Mouse (Mus musculus) limb, embryonic 12.5 days (tissue): ENCODE measurements at regions not wholly inside any gene's neighbourhood (a gene's known extent, or its start where the extent isn't known, plus 50 kb on each side); places are given as distances from the start of the nearest gene placed in this dataset.

Experiments
- ATAC-seq: fragments of 200-750 bp; cut with Nextera tagmentation; 2 replicates; pipeline ENCODE4 v1.8.0; 2017; ENCODE audit warnings: low read depth, moderate TSS enrichment; ENCODE audit not compliant: insufficient number of reproducible peaks, insufficient read depth, low FRiP score, low TSS enrichment
- H3K27ac ChIP-seq: fragments of 300-500 bp; sonication (generic); 2 replicates; pipeline ENCODE4 v1.5.1; 2016; ENCODE audit warnings: mild to moderate bottlenecking, moderate library complexity
- H3K27me3 ChIP-seq: fragments of 300-500 bp; sonication (generic); 2 replicates; pipeline ENCODE4 v1.6.1; 2016; ENCODE audit warnings: mild to moderate bottlenecking, moderate library complexity
- H3K36me3 ChIP-seq: fragments of 300-500 bp; sonication (generic); 2 replicates; pipeline ENCODE4 v1.6.1; 2016; ENCODE audit warnings: mild to moderate bottlenecking, moderate library complexity
- H3K4me1 ChIP-seq: fragments of 300-500 bp; sonication (generic); replicated peaks from 2 replicates; pipeline ENCODE4 v1.6.1; 2016
- H3K4me2 ChIP-seq: fragments of 300-500 bp; sonication (generic); 2 replicates; pipeline ENCODE4 v1.6.1; 2016; ENCODE audit warnings: mild to moderate bottlenecking, moderate library complexity
- H3K4me3 ChIP-seq: fragments of 300-500 bp; sonication (generic); replicated peaks from 2 replicates; pipeline ENCODE4 v1.5.1; 2016; ENCODE audit warnings: mild to moderate bottlenecking
- H3K9ac ChIP-seq: fragments of 300-500 bp; sonication (generic); replicated peaks from 2 replicates; pipeline ENCODE4 v1.6.1; 2016; ENCODE audit warnings: mild to moderate bottlenecking, moderate library complexity
- H3K9me3 ChIP-seq: fragments of 300-500 bp; sonication (generic); 2 replicates; pipeline ENCODE4 v1.6.1; 2016; ENCODE audit warnings: mild to moderate bottlenecking, moderate library complexity
- WGBS: fragments of 180-500 bp; shearing (Covaris S2); methylation state at CpG from one replicate; pipeline ENCODE4 v1.1.7; 2016; 5-methylcytosine and 5-hydroxymethylcytosine counted together

DNA sequence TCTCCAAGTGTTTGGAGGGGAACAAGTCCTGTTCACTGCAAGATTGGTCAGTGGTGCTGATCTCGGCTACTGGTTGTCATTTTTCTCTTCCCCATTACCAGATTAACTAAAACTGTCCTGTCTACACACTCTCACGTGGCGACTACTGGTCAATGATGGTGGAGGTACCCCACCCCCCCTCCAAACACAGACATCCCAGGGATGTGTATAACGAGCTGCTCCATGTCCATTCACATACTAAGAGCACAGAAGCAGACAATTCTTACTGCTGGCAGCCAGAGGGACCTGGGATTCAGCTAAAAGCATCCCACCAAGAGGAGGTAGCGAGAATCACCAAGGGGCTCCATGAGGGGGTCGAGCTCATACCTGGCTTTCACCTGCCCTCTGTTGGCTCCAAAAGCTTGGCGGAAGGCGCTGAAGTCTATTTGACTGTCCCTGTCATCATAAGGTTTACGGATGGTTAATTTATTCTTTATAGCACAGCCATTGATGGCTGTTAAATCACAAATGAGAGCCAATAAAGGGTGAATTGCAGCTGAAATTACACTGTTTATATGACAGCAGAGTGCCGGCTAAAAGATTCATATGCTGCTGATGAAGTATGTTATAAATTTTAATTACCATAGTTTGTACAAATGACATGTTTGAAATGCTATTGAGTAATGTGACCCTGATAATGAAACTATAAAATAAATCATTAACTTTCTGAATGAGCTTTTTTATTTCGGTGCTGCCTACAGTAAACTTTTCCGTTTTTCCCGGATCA, 320.6 kb upstream of the Zfp703 start:
- no peak overlapping the region for H3K27ac ChIP-seq
- H3K9me3 ChIP-seq = no peaks in the 10 kb centered on the region
- no peak overlapping the region for H3K4me3 ChIP-seq
- 23% methylated on average over 13 of the region's 13 CpGs for WGBS
- peaks cover 75% of the 10 kb centered on the region for H3K27me3 ChIP-seq
- no peak overlapping the region for H3K9ac ChIP-seq
- H3K4me2 ChIP-seq = no peak overlapping the region
- ATAC-seq = no peak
- no peaks in the 10 kb centered on the region for H3K36me3 ChIP-seq
- peaks cover 22% of the 10 kb centered on the region for H3K4me1 ChIP-seq

DNA sequence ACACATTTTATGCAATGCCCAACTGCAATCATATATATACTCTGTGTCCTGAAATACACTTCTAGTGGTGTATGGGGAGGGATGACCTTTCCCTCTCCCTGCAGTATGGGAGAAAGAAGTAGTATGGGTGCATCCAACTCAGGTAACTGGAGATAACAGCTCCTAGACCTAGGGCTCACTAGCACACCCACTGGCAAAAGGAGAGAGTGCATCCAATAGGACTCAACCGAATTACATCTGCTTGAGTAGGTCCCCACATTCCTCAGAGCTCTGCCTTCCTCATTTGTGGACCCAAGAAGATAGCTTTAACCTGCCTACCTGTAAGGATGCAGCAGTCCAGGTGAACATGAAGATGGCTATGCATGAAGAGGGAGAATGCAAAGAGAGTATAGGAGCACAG, 317.7 kb upstream of the Zfp703 start:
- Histone ChIP-seq H3K36me3 (no peaks in the 10 kb centered on the region), H3K27me3 (peaks cover 73% of the 10 kb centered on the region), H3K4me2 (no peak overlapping the region), H3K9ac (no peak overlapping the region), H3K4me3 (no peak overlapping the region), H3K9me3 (no peaks in the 10 kb centered on the region), H3K27ac (no peak overlapping the region), H3K4me1 (peaks cover 24% of the 10 kb centered on the region)
- ATAC-seq = no peak
- WGBS = 39% methylated on average over 1 of the region's 1 CpGs

DNA sequence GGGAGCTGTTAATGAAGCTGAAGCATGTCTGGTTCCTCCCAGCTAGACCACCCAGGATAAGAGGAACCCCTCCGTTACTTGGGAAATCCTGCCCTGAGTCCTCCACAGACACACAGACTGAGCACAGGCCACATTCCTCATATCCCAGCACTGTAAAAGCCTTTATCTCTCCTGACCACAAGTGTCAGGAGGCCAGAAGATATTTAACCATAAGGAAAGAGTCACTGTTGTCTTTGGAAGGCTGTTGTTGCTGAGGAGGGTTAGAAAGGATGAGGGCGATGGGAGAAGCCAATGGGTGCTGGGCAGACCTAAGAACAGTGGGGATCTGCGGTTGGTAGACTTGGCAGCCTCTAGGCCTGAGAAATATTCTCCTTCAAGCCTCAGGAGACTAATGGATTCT, 307.6 kb upstream of the Zfp703 start:
- Histone ChIP-seq H3K9me3 (no peaks in the 10 kb centered on the region), H3K4me2 (no peak overlapping the region), H3K27me3 (peaks cover 65% of the 10 kb centered on the region), H3K27ac (no peak overlapping the region), H3K4me1 (peaks cover 41% of the 10 kb centered on the region), H3K4me3 (no peak overlapping the region), H3K9ac (no peak overlapping the region), H3K36me3 (no peaks in the 10 kb centered on the region)
- WGBS = 79% methylated on average over 3 of the region's 3 CpGs
- no peak for ATAC-seq

DNA sequence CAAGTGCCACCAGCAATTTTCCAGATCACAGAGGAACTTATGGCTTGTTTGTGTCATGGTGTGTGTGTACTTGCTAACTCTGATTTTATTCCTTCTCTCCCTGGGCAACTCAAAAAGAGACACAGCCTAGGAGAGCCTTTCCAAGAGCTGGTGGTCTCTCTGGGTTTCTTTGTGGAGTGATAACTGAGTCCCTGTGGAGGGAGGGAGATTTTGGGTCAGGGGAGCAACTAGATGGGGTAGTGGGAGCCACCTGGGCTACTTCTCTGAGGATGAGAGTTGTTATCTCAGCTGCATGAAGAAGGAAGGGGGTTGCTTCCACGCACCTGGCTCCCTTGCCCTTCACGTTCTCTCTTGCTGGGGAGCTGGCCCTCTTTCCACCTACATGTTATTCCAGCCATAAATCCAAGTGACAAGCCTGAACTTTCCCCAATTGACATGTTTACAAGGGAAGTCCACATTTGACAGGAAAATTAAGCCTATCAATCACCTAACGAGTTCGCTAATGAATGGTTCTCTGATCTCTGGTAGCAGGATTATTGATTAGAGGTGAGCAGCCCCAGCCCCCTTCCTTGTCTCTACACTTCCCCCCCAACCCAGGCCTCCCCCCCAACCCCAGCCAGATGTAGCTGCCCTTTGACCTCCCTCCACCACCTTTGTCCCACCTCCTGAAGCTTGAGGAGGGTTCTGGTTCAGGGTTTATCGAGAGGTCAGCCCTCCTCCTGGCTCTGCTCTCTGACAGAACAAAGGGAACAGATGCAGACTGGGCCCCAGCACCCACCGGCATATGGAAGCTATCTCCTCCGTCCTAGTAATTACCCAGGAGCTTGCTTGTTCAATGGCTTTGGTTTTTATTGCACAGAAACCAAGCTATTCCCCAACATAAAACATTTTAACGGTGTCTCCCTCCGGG, 304.4 kb upstream of the Zfp703 start:
- WGBS = 2% methylated on average over 9 of the region's 9 CpGs
- H3K9me3 ChIP-seq = no peaks in the 10 kb centered on the region
- peaks cover 69% of the 10 kb centered on the region for H3K27me3 ChIP-seq
- H3K9ac ChIP-seq = no peak overlapping the region
- H3K4me1 ChIP-seq = peaks cover 39% of the 10 kb centered on the region
- peak; percentile 80 for ATAC-seq
- peak overlapping the region; percentile 56; the same call in 1 of the 2 replicates for H3K27ac ChIP-seq
- no peaks in the 10 kb centered on the region for H3K36me3 ChIP-seq
- peak overlapping the region; percentile 22; the same call in 1 of the 2 replicates for H3K4me2 ChIP-seq
- H3K4me3 ChIP-seq = no peak overlapping the region

DNA sequence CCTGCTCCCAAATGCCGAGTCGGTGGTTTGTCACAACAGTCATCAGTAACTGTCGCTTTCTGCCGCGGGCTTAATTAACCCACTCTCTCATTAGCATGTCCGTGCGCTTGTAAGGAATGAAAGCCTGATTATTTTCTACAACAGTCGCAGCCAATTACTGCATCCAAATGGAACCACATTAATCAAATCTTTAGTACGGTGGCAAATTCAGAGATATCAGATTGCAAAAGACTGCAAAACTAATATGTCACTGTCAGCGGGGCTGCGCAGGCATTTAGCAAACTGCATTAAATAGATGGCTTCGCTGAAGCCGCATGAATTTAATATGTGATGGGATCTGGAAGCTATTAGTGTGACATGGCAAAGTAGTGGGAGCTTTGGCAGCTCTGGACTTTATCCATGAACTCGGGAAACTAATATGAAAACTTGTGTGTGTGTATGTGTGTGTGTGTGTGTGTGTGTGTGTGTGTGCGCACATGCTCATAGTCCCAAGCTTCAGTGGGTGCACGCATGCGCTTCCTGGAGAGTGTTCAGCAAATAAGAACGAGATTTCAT, 299.5 kb upstream of the Zfp703 start:
- no peak for ATAC-seq
- H3K27ac ChIP-seq = no peak overlapping the region
- no peak overlapping the region for H3K4me3 ChIP-seq
- peak overlapping the region; percentile 49 for H3K4me2 ChIP-seq
- no peaks in the 10 kb centered on the region for H3K36me3 ChIP-seq
- no peak overlapping the region for H3K9ac ChIP-seq
- H3K27me3 ChIP-seq = peaks cover 79% of the 10 kb centered on the region
- WGBS = 17% methylated on average over 18 of the region's 18 CpGs
- H3K4me1 ChIP-seq = peaks cover 34% of the 10 kb centered on the region
- no peaks in the 10 kb centered on the region for H3K9me3 ChIP-seq

DNA sequence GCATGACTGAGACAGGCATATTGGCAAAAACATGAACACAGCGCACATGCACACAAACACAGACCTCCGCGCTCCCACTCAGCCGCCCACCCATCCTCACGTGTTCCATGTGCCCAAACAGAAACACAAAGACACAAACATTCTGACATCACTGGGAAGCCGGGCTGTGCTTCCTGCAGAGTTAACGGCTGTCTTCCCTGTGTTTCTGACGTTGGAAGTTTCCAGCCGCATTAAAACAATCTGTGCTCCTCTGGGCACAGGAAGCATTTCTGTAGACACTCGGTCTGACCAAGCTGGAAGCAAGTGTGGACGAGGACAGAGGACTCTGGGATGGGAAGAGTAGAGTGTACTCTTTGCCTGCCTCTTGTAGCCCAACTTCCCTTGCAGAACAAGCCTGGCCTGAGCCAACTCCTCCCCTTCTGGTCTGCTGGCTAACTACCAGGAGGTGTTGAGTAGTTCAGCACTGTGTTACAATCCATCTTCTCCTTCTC, 296.2 kb upstream of the Zfp703 start:
- WGBS = 57% methylated on average over 11 of the region's 11 CpGs
- H3K27ac ChIP-seq = no peak overlapping the region

DNA sequence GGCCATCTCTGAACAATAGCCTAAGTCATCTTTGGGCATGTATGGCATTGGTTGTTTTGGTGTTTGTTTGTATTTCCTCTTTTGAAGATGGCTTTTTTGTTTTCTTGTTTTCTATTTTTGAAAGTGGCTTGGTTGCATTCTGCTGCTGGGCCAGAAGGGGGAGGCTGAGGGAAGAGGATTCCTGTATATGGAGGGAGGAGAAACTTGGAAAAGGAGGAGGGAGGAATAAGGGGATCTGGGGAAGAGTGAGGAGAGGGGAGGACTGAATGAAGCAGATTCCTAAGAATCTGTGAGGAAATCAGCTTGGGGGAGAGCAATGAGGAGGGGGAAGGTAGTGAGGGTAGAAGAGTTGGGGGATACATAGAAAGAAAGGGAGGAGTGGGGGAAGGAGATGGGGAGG, 290.0 kb upstream of the Zfp703 start:
- Histone ChIP-seq H3K4me1 (peaks cover 19% of the 10 kb centered on the region), H3K9ac (no peak overlapping the region), H3K9me3 (no peaks in the 10 kb centered on the region), H3K27ac (no peak overlapping the region), H3K36me3 (no peaks in the 10 kb centered on the region), H3K4me3 (no peak overlapping the region), H3K27me3 (peaks cover 43% of the 10 kb centered on the region), H3K4me2 (no peak overlapping the region)
- ATAC-seq = no peak

More for the DNA sequence above, 296.2 kb upstream of the Zfp703 start:
- peaks cover 14% of the 10 kb centered on the region for H3K4me1 ChIP-seq
- no peak for ATAC-seq
- H3K36me3 ChIP-seq = no peaks in the 10 kb centered on the region
- no peak overlapping the region for H3K9ac ChIP-seq
- no peaks in the 10 kb centered on the region for H3K9me3 ChIP-seq
- peaks cover 79% of the 10 kb centered on the region for H3K27me3 ChIP-seq
- no peak overlapping the region for H3K4me3 ChIP-seq
- H3K4me2 ChIP-seq = no peak overlapping the region

DNA sequence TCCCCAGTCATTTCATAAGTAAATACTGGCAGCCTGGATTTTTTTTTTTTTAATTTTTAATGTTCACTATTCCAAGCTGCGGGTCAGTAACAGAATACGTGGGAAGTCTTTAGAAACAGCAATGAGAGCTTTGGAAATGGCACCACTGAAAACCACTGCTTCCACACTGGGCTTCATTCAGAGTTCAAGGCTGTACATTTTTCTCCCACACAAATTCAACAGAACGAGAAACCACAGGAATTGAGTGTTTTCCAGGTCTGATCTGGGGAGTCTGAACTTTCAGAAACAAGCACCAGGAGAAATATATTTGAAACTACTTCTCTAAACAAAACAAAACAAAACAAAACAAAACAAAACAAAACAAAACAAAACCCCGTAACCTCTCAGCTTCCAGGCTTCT, 289.1 kb upstream of the Zfp703 start:
- no peak overlapping the region for H3K27ac ChIP-seq
- H3K4me3 ChIP-seq = no peak overlapping the region
- H3K36me3 ChIP-seq = no peaks in the 10 kb centered on the region
- ATAC-seq = no peak
- H3K4me2 ChIP-seq = no peak overlapping the region
- WGBS = 69% methylated on average over 4 of the region's 4 CpGs
- H3K9me3 ChIP-seq = no peaks in the 10 kb centered on the region
- H3K27me3 ChIP-seq = peaks cover 37% of the 10 kb centered on the region
- H3K9ac ChIP-seq = no peak overlapping the region
- peaks cover 19% of the 10 kb centered on the region for H3K4me1 ChIP-seq

DNA sequence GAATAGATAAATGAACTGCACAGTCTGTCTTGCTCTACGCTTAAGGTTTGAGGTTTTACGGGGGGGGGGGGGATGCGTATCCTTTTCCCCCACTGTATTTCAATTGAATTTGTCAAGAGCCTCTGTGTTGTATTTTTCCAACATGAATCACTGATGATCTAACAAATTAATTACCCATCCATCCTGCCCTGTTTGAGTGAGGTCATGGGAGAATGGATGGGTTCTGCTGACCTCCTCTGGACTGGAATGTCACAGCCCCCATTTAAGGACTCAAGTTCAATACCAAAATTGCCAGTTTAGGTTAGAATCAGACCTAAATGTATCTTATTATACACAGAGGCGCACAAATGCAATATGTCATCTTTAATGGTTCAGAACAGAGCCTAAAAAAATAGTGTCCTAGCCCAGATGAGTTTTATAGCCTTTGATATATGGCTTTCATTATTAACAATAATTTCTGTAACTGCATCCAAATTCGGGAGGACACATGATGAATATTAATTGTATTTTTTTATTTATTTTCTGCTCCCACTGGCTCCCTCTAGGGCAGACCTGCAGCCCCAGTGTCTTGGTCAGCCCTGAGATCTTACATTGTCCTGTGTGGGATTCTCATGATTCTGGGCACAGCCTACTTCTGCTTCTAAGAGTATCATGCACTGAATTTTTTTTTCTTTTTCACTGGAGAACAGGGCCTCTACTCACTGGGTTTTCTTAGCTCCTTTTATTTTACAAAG, 288.2 kb upstream of the Zfp703 start:
- WGBS = 69% methylated on average over 5 of the region's 5 CpGs
- Histone ChIP-seq H3K27ac (no peak overlapping the region), H3K9me3 (no peaks in the 10 kb centered on the region), H3K36me3 (no peaks in the 10 kb centered on the region), H3K27me3 (peaks cover 36% of the 10 kb centered on the region), H3K4me2 (no peak overlapping the region), H3K9ac (no peak overlapping the region), H3K4me1 (peaks cover 19% of the 10 kb centered on the region), H3K4me3 (no peak overlapping the region)
- ATAC-seq = no peak

DNA sequence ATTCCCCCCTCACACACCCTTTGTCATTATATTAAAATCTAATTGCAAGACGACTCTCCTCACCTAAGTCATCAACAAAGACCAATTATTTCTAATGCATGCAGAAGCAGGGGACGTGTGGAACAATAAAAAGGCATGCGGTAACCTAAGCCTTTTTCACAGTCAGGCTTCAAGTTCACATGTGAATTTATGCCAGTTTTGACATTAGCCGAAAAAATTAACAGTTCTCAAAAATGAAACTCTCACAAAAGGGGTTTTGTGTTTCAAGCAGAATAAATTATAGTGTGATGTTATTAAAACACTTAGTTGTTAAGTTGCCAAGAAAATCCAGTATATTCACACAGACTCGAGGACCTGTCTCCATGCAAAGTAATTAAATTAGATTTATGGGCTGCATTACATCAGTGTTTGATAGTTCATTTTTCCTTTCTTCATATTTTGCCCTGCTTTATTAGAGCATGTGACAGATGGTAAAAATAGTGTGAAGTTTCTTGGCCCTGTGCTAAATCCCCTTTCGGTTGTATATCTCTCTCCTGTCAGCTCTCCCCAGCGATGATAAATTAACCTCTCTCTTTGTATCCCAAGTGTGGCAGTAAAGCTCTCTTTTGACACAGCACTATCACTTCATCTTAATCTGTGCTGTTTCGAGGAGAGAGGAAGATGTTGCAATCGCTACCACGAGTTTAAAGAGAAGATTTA, 287.5 kb upstream of the Zfp703 start:
- Histone ChIP-seq H3K9me3 (no peaks in the 10 kb centered on the region), H3K4me1 (peaks cover 19% of the 10 kb centered on the region), H3K27me3 (peaks cover 34% of the 10 kb centered on the region), H3K4me3 (no peak overlapping the region), H3K27ac (no peak overlapping the region), H3K4me2 (no peak overlapping the region), H3K9ac (no peak overlapping the region), H3K36me3 (no peaks in the 10 kb centered on the region)
- 17% methylated on average over 10 of the region's 10 CpGs for WGBS
- peak; percentile 48; the same call in 1 of the 2 replicates for ATAC-seq
